Mouse (Mus musculus): ENCODE data around the gene Tfap2e.

Tfap2e gene

DNA sequence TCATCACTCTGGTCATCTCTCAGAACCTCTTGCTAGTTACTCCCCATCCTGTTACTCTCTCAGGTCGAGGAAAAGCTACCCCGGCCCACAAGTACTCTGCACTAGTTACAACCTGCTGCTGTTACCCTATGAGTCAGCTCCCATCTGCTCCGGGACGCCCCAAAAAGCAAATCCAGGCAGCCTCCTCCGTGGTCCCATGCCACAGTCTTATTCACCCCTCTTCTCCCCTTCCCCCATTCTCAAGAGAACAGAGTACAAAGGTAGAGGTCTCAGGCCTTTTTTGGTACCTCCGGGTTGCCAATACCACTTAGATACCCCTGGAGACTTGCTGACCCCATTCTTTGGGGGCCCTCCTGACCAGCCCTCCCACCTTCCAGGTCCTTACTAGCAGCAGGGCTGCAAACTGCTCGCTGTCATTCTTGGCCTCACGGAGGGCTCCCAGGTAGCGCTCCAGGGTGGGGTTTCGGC is 15.6 kb upstream of the Tfap2e start:
- no peak for DNase-seq

DNA sequence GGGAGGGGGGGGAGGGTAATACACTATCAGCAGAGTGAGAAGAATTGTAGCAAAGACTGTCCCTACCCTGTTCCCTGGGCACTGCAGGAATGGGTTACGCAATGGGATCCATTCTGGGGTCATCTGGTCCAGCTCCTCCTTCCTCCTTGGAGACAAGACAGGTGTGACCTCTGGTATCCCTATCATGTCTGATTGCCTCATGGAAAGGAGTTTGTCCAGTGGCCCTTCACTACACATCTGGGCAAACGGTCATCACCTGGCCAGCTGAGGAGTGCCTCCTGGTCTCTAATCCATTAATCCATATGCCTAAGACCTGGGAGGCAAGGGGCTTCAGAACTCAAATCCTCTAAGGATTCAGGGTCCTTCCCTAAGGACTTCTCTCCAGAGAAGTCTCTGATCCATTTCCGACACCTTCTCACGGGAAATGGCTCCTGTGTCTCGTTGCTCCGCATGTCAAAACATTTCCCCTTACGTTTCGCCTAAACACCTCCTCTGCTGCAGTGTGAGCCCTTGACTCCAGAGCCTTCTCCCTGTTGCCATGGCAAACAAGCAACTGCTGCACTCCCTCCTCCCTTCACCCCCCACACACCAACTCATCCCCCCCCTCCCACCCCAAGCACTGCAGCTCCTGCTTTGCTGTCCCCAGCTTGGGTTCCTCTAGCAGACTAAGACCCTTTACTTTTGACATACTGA is 15.0 kb upstream of the Tfap2e start:
- no peak for DNase-seq

DNA sequence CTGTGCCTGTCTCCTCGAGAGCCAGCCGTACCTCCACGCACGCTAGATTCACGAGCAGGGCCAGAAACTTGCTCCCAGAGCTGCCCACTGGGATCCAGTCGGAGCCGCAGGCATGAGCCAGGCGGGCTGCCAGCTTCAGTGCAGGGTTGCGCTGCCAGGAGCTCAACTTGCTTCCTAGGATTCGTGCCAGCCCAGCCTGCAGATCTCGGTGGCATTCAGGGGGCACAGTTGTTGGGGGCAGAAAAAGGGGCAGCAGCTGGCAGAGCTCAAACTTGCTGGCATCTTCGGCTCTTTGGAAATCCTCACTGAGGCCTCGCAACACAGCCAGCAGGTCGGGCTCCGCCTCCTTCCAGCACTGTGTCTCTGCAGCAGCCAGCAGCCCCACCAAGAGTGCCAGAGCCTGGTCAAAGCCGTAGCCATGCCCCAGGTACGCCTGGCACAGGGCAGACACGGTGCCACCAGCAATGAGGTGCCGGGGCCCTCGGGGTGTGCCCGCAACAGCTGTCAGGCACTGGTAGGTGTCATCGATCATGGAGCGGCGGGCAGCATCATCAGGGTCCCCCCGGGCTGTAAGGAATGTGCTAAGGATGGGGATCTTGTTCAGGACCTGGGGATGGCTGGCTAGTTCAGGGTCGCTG is 14.1 kb upstream of the Tfap2e start:
- DNase-seq = no peak

DNA sequence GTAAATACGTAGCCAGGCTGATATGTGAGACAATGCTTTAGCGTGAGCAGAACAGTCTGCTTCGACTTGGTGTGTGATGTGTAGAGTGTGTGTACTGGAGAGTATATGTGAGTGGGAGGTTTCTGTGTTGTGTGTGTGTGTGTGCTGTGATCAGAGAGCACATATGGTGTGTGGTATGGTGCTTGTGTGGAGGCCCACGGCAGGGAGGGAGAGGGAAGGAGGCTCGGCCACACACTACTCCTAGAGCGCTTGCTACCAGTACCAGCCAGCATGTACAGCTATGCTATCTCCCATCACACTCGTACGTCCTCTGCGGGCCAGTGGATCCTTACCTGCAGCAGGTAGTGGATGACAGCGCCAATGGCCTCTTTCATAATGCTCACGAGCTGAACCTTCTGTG is 13.5 kb upstream of the Tfap2e start:
- no peak for DNase-seq

DNA sequence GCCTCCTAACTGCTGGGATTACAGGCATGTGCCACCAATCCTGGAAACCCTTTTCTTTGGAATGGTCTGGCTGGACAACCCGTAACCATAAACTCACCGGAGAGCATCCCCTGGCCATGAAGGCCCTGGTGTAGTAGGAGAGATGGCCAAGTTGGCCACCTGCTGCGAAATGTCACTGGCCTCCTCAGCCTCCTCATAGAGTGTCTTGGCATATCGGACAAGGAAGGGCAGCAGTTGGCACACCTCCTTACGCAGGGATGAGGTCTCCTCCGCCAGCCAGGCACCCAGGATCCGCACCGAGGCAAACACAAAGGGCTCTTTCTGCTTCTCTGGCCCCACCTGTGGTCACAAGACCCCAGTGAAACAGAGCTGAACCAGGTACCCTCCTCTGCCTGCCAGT is 12.3 kb upstream of the Tfap2e start:
- no peak for DNase-seq

DNA sequence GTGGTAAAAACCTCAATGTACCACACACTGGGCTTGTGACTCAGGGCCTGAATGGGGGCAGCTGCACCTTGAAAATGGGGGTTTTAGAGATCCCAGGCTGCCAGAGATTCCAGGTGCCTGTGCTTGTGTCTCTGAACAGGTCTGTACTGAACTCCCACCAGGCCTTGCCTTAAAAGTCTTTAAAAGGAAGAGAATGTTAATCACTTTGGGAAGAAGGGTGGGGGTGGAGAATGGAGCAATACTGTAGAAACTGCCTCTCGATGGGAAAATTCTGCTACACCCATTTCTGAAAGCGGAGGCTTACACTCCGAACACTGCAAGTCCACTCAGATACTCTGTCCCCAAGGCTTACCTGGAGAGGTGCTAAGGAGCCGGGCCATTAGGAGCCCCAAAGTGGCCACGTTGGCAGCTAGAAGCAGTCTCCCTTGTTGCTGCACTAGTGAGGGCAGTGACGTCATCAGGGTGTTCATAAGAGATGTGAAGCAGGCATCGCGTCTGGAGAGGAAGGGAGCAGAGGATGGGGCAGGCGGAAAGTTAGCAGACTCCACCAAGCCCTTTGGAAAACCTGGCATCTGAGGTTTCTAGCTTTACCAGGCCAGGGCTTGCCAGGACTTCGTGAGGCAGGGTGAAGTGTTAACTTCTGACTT is 10.3 kb upstream of the Tfap2e start:
- DNase-seq = no peak

DNA sequence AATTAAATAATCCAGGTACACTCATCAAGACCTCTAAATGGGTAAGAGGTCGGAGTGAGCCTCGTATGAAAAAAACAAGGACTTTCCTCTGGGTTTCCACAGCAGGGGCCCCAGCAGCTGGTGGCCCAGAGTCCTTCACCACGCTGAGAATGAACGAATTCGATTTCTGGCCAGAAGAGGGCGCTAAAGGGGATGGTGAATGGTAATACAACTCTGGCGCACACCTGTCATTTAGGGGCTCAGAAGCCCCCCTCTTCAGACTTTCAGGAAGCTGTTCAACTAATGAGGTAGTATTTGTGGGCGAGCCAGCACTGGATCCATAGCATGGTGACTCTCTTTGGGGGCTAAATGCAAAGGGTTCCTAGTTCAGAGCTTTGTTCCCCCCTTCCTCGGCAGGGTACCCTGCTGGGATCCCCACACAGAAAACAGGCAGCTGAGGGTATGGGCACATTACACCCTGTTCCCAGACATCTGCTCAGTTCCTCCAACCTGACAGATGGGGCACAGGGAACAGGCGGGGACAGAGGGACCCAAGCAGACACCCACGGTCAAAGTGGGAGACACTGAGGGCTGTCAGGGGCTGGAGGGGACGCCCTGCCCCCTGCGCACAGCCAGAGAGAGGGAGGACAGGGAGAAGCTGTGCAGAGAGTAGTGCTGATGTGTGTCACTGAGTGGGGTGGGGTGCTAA is 9.6 kb upstream of the Tfap2e start:
- DNase-seq = peak; percentile 56

DNA sequence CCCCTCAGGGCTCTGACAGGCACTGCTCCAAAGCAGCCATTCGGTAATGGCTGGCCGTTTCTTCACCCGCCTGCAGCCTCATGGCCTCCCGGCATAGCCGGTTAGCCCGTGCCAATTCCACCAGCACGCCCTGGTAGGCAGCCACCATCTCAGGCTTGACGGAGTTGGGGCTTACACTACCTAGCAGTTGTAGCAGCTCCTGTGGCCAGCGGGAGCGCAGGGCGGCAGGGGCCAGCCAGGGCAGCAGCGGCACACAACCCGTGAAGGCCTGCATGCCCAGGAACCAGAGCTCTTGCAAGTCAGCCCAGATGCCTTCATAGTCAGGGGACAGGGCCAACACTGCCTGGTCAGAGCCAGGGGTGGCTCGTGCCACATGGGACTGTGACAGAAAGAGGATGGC is 8.8 kb upstream of the Tfap2e start:
- DNase-seq = no peak

DNA sequence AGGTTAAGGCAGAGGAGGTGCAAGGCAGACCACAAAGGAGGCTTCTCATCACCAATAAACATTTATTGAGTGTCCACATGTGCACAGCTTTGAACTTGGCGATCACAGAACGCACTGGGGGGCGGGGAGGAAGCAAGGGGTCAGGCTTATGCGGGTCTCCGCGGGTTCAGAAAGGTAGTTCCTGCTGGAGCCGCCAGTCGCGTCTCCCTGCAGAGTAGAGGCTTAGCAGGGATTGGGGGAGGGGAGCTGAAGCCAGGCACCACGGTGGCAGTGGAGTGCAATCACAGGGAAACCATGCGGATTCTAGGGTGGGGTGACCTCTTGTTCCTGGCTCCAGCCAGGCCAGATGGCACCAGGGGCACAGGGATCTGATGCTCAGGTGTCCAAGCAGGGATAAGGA is 7.7 kb upstream of the Tfap2e start:
- DNase-seq = no peak

DNA sequence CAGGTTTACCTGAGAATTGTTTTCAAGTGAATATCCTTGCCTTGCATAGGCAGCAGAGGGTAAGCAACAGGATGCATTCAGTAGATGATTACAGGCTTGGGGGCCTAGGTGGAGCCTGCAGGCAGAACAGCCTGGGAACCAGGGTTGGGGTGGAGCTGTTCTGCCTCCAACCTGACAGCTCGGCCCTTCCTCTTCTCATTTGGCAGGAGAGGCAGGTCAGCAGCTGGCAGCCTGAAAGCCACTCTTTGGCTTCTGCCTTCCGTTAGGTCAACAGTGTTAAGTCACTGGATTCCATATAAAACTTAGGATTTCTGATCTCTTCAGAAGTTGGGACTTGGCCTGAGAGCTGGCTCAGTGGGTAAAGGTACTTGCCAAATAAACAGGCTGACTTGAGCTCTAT is 6.9 kb upstream of the Tfap2e start:
- DNase-seq = no peak

DNA sequence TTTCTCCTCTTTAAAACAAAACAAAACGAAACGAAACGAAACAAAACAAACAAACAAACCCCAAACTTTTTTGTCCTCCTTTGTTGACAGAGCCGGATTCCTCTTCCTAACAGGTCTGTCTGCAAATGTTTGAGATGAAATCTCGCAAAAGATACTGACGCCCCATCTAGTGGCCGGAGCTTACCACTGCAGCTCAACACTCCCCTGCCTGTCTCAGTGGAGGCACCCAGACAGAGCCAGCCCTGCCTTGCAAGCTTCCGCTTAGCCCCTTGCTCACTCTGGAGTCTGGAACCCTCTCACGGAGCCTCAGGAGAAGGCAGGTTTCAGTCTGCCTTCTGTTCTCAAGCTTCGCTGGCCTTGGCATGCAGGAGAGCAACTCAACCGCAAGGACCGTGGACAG is 5.4 kb upstream of the Tfap2e start:
- peak; percentile 83 for DNase-seq

DNA sequence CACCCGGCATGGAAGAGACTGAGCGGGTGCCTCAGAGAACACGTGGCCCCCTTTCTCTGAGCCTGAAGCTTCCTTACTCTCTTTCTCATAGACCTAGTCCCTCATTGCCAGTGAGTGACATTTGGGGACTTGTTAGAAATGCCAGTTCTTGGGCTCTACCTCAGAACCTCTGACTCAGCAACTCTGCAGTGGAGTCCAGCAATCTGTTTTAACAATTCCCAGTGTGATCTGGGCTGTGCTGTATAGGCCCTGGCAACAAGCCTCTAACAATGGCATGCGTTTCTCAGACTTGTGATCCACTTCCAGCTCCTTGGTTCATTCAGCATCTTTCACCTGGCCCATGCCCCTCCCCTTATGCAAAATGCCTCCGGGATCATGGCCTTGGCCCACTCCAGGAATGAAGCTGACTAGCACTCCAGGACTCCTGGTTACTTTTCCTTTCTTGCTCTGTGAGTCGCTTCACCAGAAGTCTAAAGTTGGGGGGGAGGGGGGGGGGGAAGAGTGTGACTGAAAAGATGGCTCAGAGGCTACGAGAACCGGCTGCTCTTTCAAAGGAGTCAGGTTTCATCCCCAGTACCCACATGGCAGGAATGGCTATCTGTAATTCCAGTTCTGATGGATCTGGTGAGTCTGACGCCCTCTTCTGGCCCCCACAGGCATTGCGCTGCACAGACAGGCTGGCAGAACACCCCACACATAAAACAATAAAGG is 4.1 kb upstream of the Tfap2e start:
- no peak for DNase-seq

DNA sequence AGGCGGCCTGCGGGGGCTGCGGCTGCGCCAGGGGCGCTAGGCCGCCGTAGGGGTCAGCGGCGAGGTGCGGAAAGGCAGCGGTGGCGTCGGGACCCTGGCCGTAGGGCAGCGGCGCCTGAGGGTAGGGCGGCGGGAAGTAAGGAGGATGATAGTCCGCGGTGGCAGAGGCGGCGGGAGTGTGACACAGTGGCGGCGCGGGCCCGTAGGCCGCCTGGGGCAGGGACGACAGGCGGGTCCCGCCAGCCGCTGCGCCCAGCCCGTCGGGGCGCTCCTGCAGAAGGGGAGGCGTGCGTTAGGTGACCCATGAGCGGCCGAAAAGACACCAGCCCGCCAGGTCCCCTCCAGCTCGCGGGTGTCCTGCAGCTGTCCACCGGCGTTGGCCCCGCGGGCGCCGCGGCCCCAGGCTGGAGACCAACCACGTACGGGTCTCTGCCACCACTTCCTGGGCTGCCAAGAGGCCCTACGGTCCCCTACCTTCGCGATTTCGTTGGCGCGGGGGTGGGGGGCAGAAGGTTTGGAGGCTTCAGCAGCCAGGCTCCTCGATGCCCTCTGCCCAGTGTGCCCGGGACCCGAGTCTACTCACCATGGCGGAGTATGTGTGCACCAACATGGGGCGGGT is 549 bp downstream of the Tfap2e start:
- DNase-seq = no peak

DNA sequence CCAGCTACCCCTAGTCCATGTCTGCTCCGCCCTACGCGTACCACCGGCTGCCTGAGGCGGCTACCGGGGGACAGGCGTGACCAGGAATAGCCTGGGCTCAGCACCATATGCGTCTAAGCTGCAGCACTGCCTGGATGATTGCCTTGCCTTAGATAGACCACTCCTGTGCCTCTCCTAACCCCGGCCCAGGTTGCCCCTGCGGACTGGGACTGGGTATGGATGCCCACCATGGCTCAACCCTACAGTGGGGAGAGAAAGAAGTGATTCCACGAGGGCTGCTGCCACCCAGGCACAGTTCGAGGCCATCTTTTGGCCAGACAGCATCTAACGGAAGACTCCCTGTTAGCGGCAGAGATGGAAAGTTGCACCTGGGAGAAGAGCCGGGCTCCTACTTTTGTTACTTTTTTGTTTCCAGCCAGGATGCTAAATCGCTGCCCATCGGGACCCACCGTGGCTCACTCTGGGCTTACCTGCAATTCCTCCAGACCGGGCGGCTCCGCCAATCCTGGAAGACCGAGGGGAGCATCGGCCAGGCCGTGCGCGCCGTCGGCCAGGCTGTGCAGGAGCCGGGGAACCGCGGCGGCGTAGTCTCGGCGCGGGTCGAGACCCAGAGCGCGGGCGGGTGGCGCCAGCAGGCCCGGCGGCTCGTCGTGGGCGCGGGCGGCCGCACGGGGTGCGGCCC is 1.2 kb downstream of the Tfap2e start:
- DNase-seq = no peak

DNA sequence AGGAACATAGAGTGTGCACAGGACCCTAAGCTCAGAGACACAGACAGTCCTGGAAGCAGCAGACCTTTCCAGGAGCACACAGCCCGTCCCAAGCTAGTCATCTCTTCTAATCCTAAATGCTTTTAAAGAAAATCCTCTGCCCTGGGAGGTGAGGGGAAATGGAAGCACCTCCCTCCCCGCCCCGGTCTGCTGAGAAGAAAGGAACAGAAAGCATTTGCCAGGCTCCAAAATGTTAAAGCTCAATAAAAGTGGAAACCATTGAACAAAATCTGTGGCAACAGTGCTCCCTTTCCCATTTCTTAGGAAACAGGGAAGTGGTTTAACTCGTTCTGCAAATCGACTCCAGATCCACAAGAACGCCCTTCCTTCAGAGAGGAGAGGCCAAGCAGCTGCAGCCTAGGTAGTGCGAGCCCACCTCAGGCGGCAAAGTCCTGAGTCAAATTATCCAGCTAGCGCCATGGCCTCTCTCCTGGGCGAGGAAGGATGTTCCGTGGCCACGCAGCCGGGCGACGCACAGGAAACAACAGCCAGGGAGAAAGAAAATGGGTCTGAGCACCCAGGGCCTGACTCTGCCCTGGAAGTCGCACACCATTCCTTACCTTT is 1.9 kb downstream of the Tfap2e start:
- DNase-seq = no peak

DNA sequence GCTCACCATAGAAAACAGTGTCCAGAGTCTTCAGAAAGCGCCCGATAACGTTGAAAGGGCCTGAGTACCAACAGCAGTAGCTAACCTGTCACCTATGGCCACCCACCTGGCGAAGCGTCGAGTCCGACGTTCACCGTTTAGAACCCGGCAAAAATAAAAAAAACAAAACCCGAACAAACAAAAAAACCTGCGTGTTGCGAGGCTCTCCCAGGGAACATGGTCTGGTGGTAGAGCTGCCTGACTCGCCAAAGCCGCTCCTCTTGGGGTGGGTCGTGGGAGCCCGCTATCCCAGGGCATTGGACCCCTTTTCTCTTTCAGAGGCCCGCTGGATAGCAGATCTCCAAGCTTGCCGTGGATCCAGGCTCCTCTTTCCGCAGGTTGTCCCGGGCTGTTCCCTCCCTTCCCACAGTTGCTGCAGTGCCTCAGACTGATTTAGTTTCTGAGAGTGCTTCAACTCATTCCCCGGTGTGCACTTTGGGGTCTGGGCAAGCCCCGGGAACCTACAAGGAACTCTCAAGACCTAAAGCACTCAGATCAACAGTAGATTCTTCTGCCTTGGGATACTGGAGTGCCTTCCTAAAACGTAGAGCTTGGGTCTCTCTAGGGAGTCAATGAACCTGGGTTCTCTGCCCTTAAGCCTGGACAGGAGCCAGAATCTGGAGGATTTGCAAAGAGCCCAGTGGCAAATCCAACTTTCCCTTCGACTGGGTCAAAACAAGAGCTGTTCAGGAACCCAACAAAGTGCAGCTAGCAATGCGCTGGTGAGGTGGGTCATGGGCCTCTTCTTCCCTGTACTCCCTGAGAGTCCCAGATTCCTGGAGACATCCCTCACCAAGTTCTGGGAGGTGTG is 3.3 kb downstream of the Tfap2e start:
- DNase-seq = no peak

DNA sequence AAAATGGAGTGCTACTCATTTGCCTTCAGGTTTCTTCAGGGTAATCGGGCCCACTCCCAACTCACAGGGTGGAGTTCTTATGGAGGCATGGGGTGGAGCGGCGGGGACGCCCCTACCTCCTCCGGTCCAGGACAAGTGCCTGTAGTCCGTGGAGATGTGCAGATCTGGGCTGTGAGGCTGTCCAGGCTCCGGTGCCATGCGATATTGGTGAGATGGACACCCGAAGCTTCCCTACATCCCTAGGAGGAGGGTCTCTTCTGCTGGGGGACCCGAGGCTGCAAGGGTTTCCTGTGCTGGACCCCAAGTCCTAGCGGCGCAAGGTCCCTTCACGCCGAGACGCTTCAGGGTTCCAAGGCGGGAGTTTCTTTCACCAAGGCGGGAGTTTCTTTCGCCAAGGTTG is 3.9 kb downstream of the Tfap2e start:
- no peak for DNase-seq

DNA sequence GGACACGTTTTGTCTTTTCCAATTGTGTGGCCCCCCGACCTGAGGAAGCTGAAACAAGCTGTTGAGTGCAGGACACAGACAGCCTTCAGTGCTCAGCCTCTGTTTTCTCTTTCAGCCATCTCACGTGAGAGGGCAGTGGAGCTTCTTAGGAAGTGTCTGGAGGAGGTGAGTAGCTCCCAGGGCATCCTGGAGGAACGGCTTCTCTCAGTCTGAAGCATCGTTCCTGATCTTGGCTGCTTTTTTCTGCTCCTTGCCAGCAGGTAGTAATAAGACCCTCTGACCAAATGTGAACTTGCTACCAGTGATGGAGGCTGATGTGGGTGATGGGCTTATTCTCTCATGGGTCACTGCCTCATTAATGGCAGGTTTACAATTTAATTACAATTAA is 28.6 kb downstream of the Tfap2e start:
- no peak for DNase-seq

DNA sequence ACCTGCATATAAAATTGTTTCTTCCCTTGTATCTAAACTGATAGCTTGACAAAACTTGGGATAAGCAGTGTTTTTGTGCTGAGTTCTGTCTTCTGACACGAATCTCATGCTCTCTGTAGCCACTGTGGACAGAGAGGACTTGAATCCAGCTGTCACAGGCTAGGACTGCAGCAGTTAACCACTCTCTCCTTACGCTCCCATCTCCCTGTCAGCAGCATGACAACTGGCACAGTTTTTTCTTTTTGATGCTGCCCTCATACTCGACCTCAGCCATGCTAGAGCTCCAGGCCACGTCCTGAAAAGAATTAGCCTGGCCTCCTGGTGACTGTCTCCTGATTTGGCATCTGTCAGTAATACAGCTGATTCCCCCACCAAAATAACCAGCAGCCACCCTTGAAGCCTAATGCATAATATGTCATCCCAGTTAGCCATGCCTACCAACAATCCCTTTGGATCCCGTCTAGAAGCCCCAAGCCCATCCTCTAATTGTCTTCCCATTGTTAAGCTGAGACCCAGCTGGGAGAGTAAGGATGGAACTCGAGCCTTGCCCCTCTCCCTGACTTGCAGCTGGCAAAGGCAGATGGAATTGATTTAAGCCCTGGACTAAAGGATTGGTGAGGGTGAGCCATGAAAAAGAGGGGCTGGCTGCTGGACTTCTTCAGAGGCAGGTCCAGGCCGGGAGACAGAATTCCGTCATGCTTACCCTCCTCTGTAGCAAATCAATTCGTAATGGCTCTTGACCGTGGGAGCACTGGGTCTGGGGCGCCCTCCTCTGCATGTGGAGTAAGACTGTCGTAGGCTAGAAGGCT is 29.2 kb downstream of the Tfap2e start:
- DNase-seq = no peak

DNA sequence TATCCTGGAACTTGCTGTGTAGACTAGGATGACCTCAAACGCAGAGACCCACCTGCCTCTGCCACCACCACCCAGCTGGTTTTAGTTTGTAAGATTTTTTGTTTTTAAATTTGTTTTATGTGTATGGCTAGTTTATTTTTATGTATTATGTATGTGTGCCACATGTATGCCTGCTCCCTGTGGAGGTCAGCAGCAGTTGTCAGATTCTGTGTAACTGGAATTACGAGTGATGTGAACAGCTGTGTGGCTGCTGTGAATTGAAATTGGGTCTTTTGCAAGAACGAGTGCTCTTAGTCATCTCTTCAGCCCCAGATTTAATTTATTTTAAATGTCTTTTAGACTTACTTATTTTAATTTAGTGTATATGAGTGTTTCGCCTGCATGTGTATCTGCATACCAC is 39.1 kb downstream of the Tfap2e start:
- DNase-seq = no peak
